Mouse (Mus musculus) heart, embryonic 11.5 days (tissue): ENCODE data around the gene Zfand3. TPM values are rescaled to one million over a fixed set of nuclear protein-coding genes. Genes with fewer than 3 reads are reported as not detected.
A peak's percentile ranks its signal among the peaks of the same experiment; 100 is the strongest.

Experiments used
- ATAC-seq: fragments of 200-750 bp; cut with Nextera tagmentation; replicated peaks from 2 replicates; pipeline ENCODE4 v1.8.0; 2017; ENCODE audit warnings: moderate library complexity; ENCODE audit not compliant: insufficient number of reproducible peaks, low FRiP score, low TSS enrichment
- H3K27ac ChIP-seq: fragments of 300-500 bp; sonication (generic); 2 replicates; pipeline ENCODE4 v1.5.1; 2014; ENCODE audit warnings: mild to moderate bottlenecking, low read depth, low read length
- H3K27me3 ChIP-seq: fragments of 300-500 bp; sonication (generic); 2 replicates; pipeline ENCODE4 v1.6.1; 2014; ENCODE audit warnings: mild to moderate bottlenecking, low read length, mixed read lengths; ENCODE audit not compliant: control insufficient read depth, insufficient read depth
- H3K36me3 ChIP-seq: fragments of 300-500 bp; sonication (generic); 2 replicates; pipeline ENCODE4 v1.6.1; 2014; ENCODE audit warnings: mild to moderate bottlenecking, low read length, moderate library complexity, mixed read lengths; ENCODE audit not compliant: control insufficient read depth, insufficient read depth
- H3K4me1 ChIP-seq: fragments of 300-500 bp; sonication (generic); 2 replicates; pipeline ENCODE4 v1.6.1; 2014; ENCODE audit warnings: low read length; ENCODE audit not compliant: control insufficient read depth, insufficient read depth
- H3K4me2 ChIP-seq: fragments of 300-500 bp; sonication (generic); 2 replicates; pipeline ENCODE4 v1.6.1; 2014; ENCODE audit warnings: mild to moderate bottlenecking, moderate library complexity
- H3K4me3 ChIP-seq: fragments of 300-500 bp; sonication (generic); 2 replicates; pipeline ENCODE4 v1.5.1; 2014; ENCODE audit warnings: low read depth, low read length
- H3K9ac ChIP-seq: fragments of 300-500 bp; sonication (generic); 2 replicates; pipeline ENCODE4 v1.6.1; 2014; ENCODE audit warnings: mild to moderate bottlenecking, low read depth, low read length, moderate library complexity
- H3K9me3 ChIP-seq: fragments of 300-500 bp; sonication (generic); replicated peaks from 2 replicates; pipeline ENCODE4 v1.6.1; 2016; ENCODE audit warnings: low read length; ENCODE audit not compliant: control insufficient read depth
- WGBS: fragments of 180-500 bp; shearing (Covaris S2); extraction: QIAGEN DNeasy Blood & Tissue Kit; methylation state at CpG from one replicate; pipeline ENCODE4 v1.1.7; 2014; ENCODE audit not compliant: insufficient replicate concordance; 5-methylcytosine and 5-hydroxymethylcytosine counted together
- polyA plus RNA-seq: library from polyadenylated mRNA; unstranded; fragments of >200 nt; fragmentation: Nextera tagmentation; extraction: Ambion mirVana; gene quantifications from 2 replicates; pipeline ENCODE4 v1.2.1, GENCODE M21; 2014

The Zfand3 gene
- 49.5 and 51.4 TPM in 2 replicates for polyA plus RNA-seq

GRCm38 (mm10) chr17:30004203-30005102 is at the start of gene Zfand3:
Gene Zfand3, plus strand, starts transcription at chr17:30004733.
- H3K9me3 ChIP-seq, result no peaks in the 10 kb centered on the region
- H3K9ac ChIP-seq, result peak within 1 kb of the TSS; percentile 98
- H3K4me2 ChIP-seq, result peak within 1 kb of the TSS; percentile 88
- WGBS, result under 1% methylated on average over 60 of the region's 93 CpGs
- peak; percentile 95 for ATAC-seq
- peaks cover 35% of the 10 kb centered on the region for H3K4me1 ChIP-seq
- no peaks in the 10 kb centered on the region for H3K36me3 ChIP-seq
- H3K27me3 ChIP-seq, result no peaks in the 10 kb centered on the region
- peak within 1 kb of the TSS; percentile 100 for H3K27ac ChIP-seq
- peak within 1 kb of the TSS; percentile 93 for H3K4me3 ChIP-seq

- H3K4me3 ChIP-seq, result no peak overlapping the region
- H3K4me2 ChIP-seq, result no peak overlapping the region
- H3K36me3 ChIP-seq, result no peaks in the 10 kb centered on the region
- no peaks in the 10 kb centered on the region for H3K4me1 ChIP-seq
- no peak for ATAC-seq
- 50% methylated on average over 8 of the region's 8 CpGs for WGBS
- H3K9ac ChIP-seq, result no peak overlapping the region
- H3K27me3 ChIP-seq, result no peaks in the 10 kb centered on the region
- H3K9me3 ChIP-seq, result no peaks in the 10 kb centered on the region; the same call in 1 of the 2 replicates
- no peak overlapping the region for H3K27ac ChIP-seq
These were observed 48.7 kb upstream of the Zfand3 start for GRCm38 (mm10) chr17:29955880-29956279.

DNA sequence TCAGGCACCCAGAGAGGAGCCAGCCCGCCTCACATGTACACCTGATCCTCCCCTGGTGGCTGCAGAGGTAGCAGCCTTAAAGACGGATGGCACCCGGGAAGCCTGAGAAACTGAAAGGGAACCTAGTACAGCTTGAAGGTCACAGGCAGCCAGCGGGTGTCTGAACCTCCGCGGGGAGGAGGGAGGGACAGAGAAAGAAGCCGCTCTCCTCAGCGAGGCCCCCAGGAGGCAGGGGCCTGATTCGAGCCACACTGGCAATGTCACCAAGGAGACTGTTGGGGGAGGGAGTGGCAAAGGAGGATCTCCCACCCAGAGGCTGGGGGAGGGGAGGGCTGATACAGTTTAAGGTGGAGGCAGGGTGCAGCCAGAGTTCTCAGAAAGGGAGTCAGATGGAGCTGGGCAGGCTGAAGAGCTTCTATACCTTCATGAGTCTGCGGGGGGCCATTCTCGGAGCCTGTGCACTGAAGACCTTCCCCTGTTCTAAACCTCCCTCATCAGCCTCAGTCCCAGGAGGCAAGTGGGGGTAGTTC is 40.7 kb upstream of the Zfand3 start:
- no peaks in the 10 kb centered on the region for H3K36me3 ChIP-seq
- H3K4me3 ChIP-seq, result peak overlapping the region; percentile 27
- H3K4me1 ChIP-seq, result peaks cover 14% of the 10 kb centered on the region
- H3K9me3 ChIP-seq, result no peaks in the 10 kb centered on the region; the same call in 1 of the 2 replicates
- WGBS, result 4% methylated on average over 11 of the region's 11 CpGs
- H3K4me2 ChIP-seq, result peak overlapping the region; percentile 63
- peak overlapping the region; percentile 74 for H3K9ac ChIP-seq
- ATAC-seq, result peak; percentile 31; the same call in 1 of the 2 replicates
- peaks cover 6% of the 10 kb centered on the region for H3K27me3 ChIP-seq
- H3K27ac ChIP-seq, result peak overlapping the region; percentile 59; the same call in 1 of the 2 replicates

- peaks cover 14% of the 10 kb centered on the region for H3K4me1 ChIP-seq
- peaks cover 6% of the 10 kb centered on the region for H3K27me3 ChIP-seq
- ATAC-seq, result no peak
- no peaks in the 10 kb centered on the region for H3K36me3 ChIP-seq
- no peaks in the 10 kb centered on the region for H3K9me3 ChIP-seq
- no peak overlapping the region for H3K27ac ChIP-seq
- H3K4me3 ChIP-seq, result no peak overlapping the region
- H3K9ac ChIP-seq, result no peak overlapping the region
- 24% methylated on average over 5 of the region's 5 CpGs for WGBS
- H3K4me2 ChIP-seq, result no peak overlapping the region
These were observed 39.0 kb upstream of the Zfand3 start for GRCm38 (mm10) chr17:29965506-29965905.

DNA sequence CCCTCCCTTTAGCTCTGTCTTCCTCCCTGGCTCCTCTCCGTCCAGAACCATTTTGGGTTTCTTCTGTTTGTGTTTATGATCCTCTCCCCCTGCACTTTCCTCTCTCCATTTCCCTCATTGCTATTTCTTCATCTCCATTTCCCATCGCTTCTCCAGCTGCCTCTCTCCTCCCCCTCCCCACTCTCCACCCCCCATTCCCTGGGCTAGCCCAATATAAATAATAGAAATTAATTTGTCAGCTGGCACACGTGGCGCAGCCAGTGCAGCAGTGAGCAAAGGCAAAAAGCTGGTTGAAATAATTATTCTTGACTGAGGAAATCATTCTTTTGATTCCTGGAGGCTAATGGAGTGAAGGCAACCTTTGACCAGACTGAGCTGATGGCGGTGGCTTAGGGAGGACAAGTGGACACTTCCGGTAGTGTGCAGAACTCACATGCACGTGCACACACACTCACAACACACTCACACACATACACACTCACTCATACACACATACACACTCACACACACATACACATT is 34.4 kb upstream of the Zfand3 start, which contains the start of gene Mdga1:
Gene Mdga1 (minus strand): TSS at position 51 of the 519 bp plus-strand sequence.
- Histone ChIP-seq H3K27ac (no peak within 1 kb of the TSS), H3K4me2 (no peak within 1 kb of the TSS), H3K9me3 (no peaks in the 10 kb centered on the region), H3K4me1 (no peaks in the 10 kb centered on the region), H3K9ac (no peak within 1 kb of the TSS), H3K4me3 (no peak within 1 kb of the TSS), H3K27me3 (peaks cover 6% of the 10 kb centered on the region), H3K36me3 (no peaks in the 10 kb centered on the region)
- no peak for ATAC-seq
- WGBS, result 75% methylated on average over 7 of the region's 7 CpGs

DNA sequence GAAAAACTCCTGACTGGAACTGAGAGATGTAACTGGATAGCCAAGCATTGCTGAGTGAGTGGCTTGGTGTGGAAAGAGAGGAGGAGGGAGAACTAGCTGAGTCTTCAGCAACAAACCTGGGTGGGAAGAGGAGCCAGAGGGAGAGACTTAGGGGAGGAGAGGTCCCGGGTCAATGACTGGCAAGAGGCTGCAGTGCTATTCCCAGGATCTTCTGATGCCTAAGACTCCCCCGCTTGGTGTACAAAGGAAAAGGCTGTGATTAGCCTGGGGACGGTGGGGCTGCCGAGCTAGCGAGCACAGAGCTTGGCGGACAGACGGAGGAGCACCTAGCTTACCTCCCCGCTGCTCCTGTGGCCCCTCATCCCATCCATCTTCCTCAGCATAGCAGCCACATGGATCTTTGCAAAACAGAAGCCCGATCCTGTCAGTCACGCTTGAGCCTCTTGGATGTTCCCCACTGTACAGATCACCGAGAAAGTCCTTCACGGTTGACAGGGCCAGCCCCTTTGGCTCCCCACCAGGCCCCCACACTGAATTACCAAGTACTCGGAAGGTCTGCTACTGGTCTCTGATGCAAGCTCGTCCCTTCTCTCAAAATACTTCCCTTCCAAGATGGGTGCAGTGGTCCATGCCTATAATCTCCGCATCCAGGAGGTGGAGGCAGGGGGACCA is 32.6 kb upstream of the Zfand3 start:
- H3K9me3 ChIP-seq, result no peaks in the 10 kb centered on the region
- no peak overlapping the region for H3K27ac ChIP-seq
- no peaks in the 10 kb centered on the region for H3K4me1 ChIP-seq
- no peak for ATAC-seq
- no peak overlapping the region for H3K4me3 ChIP-seq
- H3K36me3 ChIP-seq, result no peaks in the 10 kb centered on the region
- H3K9ac ChIP-seq, result no peak overlapping the region
- 40% methylated on average over 15 of the region's 15 CpGs for WGBS
- H3K27me3 ChIP-seq, result no peaks in the 10 kb centered on the region
- H3K4me2 ChIP-seq, result no peak overlapping the region

GRCm38 (mm10) chr17:29973226-29973625 is 31.3 kb upstream of the Zfand3 start:
- Histone ChIP-seq H3K36me3 (no peaks in the 10 kb centered on the region), H3K4me1 (no peaks in the 10 kb centered on the region), H3K9ac (no peak overlapping the region), H3K9me3 (no peaks in the 10 kb centered on the region), H3K4me2 (no peak overlapping the region), H3K4me3 (no peak overlapping the region), H3K27me3 (no peaks in the 10 kb centered on the region), H3K27ac (no peak overlapping the region)
- no peak for ATAC-seq
- 87% methylated on average over 7 of the region's 7 CpGs for WGBS

DNA sequence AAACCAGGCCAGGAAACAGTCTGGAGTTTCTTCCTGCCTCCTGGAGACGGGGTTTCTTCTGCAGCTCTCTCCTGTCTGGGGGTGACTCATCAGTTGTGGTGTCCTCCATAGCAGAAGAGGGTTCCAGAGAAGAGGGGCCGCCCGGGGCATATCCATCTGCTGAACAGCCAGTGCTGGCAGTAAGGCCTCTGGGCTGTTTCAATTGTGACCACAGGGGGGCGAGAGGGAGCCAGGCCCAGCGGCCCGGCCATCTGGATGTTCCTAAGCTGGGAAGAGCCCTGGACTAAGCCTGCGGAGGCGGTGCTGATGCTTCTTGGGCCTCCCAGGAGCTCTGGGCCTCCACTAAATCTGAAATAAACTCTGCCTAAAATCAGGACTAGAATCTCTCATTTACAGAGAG is 28.8 kb upstream of the Zfand3 start:
- Histone ChIP-seq H3K27me3 (no peaks in the 10 kb centered on the region), H3K9me3 (no peaks in the 10 kb centered on the region), H3K4me3 (no peak overlapping the region), H3K4me2 (no peak overlapping the region), H3K36me3 (no peaks in the 10 kb centered on the region), H3K4me1 (no peaks in the 10 kb centered on the region), H3K9ac (no peak overlapping the region), H3K27ac (no peak overlapping the region)
- no peak for ATAC-seq
- 9% methylated on average over 8 of the region's 8 CpGs for WGBS
